Mouse (Mus musculus): ENCODE measurements around the gene Itga2.

DNA sequence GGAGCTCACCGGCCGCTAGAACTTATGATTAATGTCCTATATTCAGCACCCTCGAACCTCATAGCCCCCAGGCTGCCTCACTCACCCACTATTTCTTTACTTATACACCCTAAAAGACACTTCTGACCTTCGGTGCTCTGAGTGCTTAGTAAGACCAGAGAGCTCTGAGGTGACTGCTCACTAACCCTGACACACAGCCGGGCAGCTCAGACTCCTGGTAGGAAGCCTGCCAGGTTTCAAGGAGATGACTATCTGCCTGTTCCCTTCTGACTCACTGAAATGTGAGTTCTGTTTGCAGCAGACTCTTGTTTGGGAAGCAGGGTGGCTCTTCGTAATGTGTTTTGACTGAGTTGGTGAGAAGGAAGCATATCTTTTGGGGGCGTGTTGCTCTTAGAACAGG is 1.6 kb upstream of the Itga2 start:
- TF ChIP-seq USF2 (conservative IDR thresholded peaks at IDR 0.05; ENCODE audit: low read depth, low read length) (no peak), TBP (conservative IDR thresholded peaks at IDR 0.05; ENCODE audit: low read depth, low read length) (no peak), MAZ (IDR thresholded peaks at IDR 0.05; ENCODE audit: low read depth, low read length) (no peak), CTCF (conservative IDR thresholded peaks at IDR 0.05 in 1 of 2, IDR thresholded peaks at IDR 0.05 in 1 of 2; ENCODE audit: low read depth in 2 of 2, low read length in 2 of 2) (no peak), JUND (conservative IDR thresholded peaks at IDR 0.05; ENCODE audit: low read depth, low read length) (no peak), NRF1 (IDR thresholded peaks at IDR 0.05; ENCODE audit: low read depth, low read length) (no peak), E2F4 (IDR thresholded peaks at IDR 0.05; ENCODE audit: insufficient replicate concordance, low read depth, low read length) (no peak), NELFE (IDR thresholded peaks at IDR 0.05; ENCODE audit: low read depth, low read length) (no peak), CHD1 (IDR thresholded peaks at IDR 0.05; ENCODE audit: low read depth, low read length) (no peak)
